ENCODE assay signal across 8 mouse cellular contexts in genomic region chr10:72654270-72655016, GRCm38 (mm10). TPM values are rescaled to one million over a fixed set of nuclear protein-coding genes. Genes with fewer than 3 reads are reported as not detected.
DNase-seq lines count a peak whose midpoint lies in the region; ATAC-seq and TF ChIP-seq lines count a peak whose summit lies in the region.

Gene Zwint, plus strand, starts transcription at chr10:72654845.

- no peak for TF ChIP-seq CTCF in bone marrow macrophage, adult 2 months (IDR thresholded peaks at IDR 0.05; ENCODE audit: low read depth, low read length)
- no peak for TF ChIP-seq CTCF in embryonic fibroblast, embryonic 13.5 days (IDR thresholded peaks at IDR 0.05; ENCODE audit: borderline replicate concordance, insufficient read depth, low read length)

- H3K9me3 ChIP-seq in kidney, embryonic 14.5 days (ENCODE audit: control insufficient read depth, low read length): no peaks in the 10 kb centered on the region
- no peaks in the 10 kb centered on the region for H3K9me3 ChIP-seq in limb, embryonic 15.5 days

- peak within 1 kb of the TSS; percentile 72 for H3K4me2 ChIP-seq in kidney, embryonic 14.5 days (replicated peaks; ENCODE audit: low read depth, low read length)
- peak within 1 kb of the TSS; percentile 58 for H3K4me2 ChIP-seq in limb, embryonic 15.5 days

- peak within 1 kb of the TSS; percentile 70 for H3K4me3 ChIP-seq in bone marrow macrophage, adult 2 months (ENCODE audit: insufficient read depth, low read length)
- H3K4me3 ChIP-seq in embryonic fibroblast, embryonic 13.5 days (ENCODE audit: insufficient read depth, low read length): peak within 1 kb of the TSS; percentile 98
- H3K4me3 ChIP-seq in kidney, embryonic 14.5 days (ENCODE audit: low read length): peak within 1 kb of the TSS; percentile 80
- peak within 1 kb of the TSS; percentile 85 for H3K4me3 ChIP-seq in limb, embryonic 15.5 days

- WGBS in kidney, embryonic 14.5 days: 3% methylated on average over 36 of the region's 36 CpGs
- WGBS in limb, embryonic 15.5 days: 2% methylated on average over 36 of the region's 36 CpGs

- peak within 1 kb of the TSS; percentile 85 for H3K27ac ChIP-seq in bone marrow macrophage, adult 2 months (ENCODE audit: insufficient read depth, low read depth, low read length)
- peak within 1 kb of the TSS; percentile 94 for H3K27ac ChIP-seq in embryonic fibroblast, embryonic 13.5 days (ENCODE audit: insufficient read depth, low read length)
- H3K27ac ChIP-seq in kidney, embryonic 14.5 days (ENCODE audit: low read depth, low read length): peak within 1 kb of the TSS; percentile 92
- H3K27ac ChIP-seq in limb, embryonic 15.5 days: peak within 1 kb of the TSS; percentile 95

- peaks cover 29% of the 10 kb centered on the region for H3K36me3 ChIP-seq in kidney, embryonic 14.5 days (ENCODE audit: control insufficient read depth, insufficient read depth, low read length)
- peaks cover 22% of the 10 kb centered on the region for H3K36me3 ChIP-seq in limb, embryonic 15.5 days

- peak within 1 kb of the TSS; percentile 78 for H3K9ac ChIP-seq in kidney, embryonic 14.5 days (ENCODE audit: low read depth, low read length)
- peak within 1 kb of the TSS; percentile 76 for H3K9ac ChIP-seq in limb, embryonic 15.5 days

- H3K4me1 ChIP-seq in bone marrow macrophage, adult 2 months (ENCODE audit: control insufficient read depth, insufficient read depth, low read length): 0 out of 2 replicates have a peak, but pooled peaks cover 8% of the 10 kb centered on the region
- H3K4me1 ChIP-seq in embryonic fibroblast, embryonic 13.5 days (ENCODE audit: control insufficient read depth, insufficient read depth, low read length): peaks cover 5% of the 10 kb centered on the region
- peaks cover 6% of the 10 kb centered on the region; the same call in 1 of the 2 replicates for H3K4me1 ChIP-seq in kidney, embryonic 14.5 days (ENCODE audit: control insufficient read depth, insufficient read depth, low read length)
- H3K4me1 ChIP-seq in limb, embryonic 15.5 days: peaks cover 10% of the 10 kb centered on the region

- peak; percentile 97 for DNase-seq in A20 (ENCODE audit: low read depth, low spot score)
- peak; percentile 98 for DNase-seq in heart, adult 9 months (ENCODE audit: low spot score in 2 of 2)
- peak; percentile 86 to 89 for DNase-seq in monocyte, adult 2 months (ENCODE audit: low read depth in 1 of 2, low spot score in 2 of 2)
- DNase-seq in spleen, postnatal 36 days (ENCODE audit: low spot score in 2 of 2): peak; percentile 92 to 94

- no peak for TF ChIP-seq POLR2A in bone marrow macrophage, adult 2 months (IDR thresholded peaks at IDR 0.05; ENCODE audit: borderline replicate concordance, low read depth, low read length)
- TF ChIP-seq POLR2A in embryonic fibroblast, embryonic 13.5 days (IDR thresholded peaks at IDR 0.05; ENCODE audit: low read depth, low read length): peak; percentile 88

- ATAC-seq in kidney, embryonic 14.5 days (ENCODE audit: low FRiP score, low TSS enrichment): peak; percentile 99
- ATAC-seq in limb, embryonic 15.5 days (ENCODE audit: insufficient number of reproducible peaks, low FRiP score, low TSS enrichment, low read depth): peak; percentile 93

- no peaks in the 10 kb centered on the region for H3K27me3 ChIP-seq in kidney, embryonic 14.5 days (ENCODE audit: control insufficient read depth, insufficient read depth, low read length)
- H3K27me3 ChIP-seq in limb, embryonic 15.5 days: no peaks in the 10 kb centered on the region

RNA-seq across cellular contexts. Expression of gene Zwint, which starts in this region (rescaled TPM):
- polyA plus RNA-seq in bone marrow macrophage, adult 2 months (2012; ENCODE audit: insufficient read depth, insufficient read length, missing spikeins): 56.4 and 60.9 TPM in 2 replicates
- 115 and 155 TPM in 2 replicates for polyA plus RNA-seq in embryonic fibroblast, embryonic 13.5 days (2011; ENCODE audit: insufficient read length, low read depth, missing spikeins)
- 268 and 269 TPM in 2 replicates for polyA plus RNA-seq in kidney, embryonic 14.5 days (2014; fragmentation: Nextera tagmentation; extraction: Ambion mirVana)
- polyA plus RNA-seq in limb, embryonic 15.5 days (2015; fragmentation: Nextera tagmentation; extraction: Ambion mirVana): 178 and 179 TPM in 2 replicates

Comparison
In these comparisons a context has a peak if more than half of its experiments do, and no peak if none do; other contexts are left out.
1. Peak in every context shown above with its lines: DNase-seq, ATAC-seq, H3K4me3 ChIP-seq and H3K27ac ChIP-seq.